Mouse (Mus musculus): ENCODE data around the gene Mb.

GRCm38 (mm10) chr15:77091394-77091793 is 40.9 kb upstream of the Mb start:
- TF ChIP-seq CTCF (IDR thresholded peaks at IDR 0.05) (no peak), EP300 (IDR thresholded peaks at IDR 0.05) (no peak)

All from lung, postnatal 0 days (tissue).